Mouse (Mus musculus) liver, adult 2 months (tissue): ENCODE measurements at regions not wholly inside any gene's neighbourhood (a gene's known extent, or its start where the extent isn't known, plus 50 kb on each side); places are given as distances from the start of the nearest gene placed in this dataset.

Experiments used
- CTCF ChIP-seq: fragments of 200-500 bp; IDR thresholded peaks from 2 replicates; pipeline ENCODE4 v1.5.1; 2011; ENCODE audit warnings: low read depth, low read length, control low read depth
- POLR2A ChIP-seq: fragments of 200-500 bp; IDR thresholded peaks from 2 replicates; pipeline ENCODE4 v1.6.1; 2011; ENCODE audit warnings: low read length, control low read depth; ENCODE audit not compliant: insufficient read depth; ENCODE audit errors: extremely low read depth

DNA sequence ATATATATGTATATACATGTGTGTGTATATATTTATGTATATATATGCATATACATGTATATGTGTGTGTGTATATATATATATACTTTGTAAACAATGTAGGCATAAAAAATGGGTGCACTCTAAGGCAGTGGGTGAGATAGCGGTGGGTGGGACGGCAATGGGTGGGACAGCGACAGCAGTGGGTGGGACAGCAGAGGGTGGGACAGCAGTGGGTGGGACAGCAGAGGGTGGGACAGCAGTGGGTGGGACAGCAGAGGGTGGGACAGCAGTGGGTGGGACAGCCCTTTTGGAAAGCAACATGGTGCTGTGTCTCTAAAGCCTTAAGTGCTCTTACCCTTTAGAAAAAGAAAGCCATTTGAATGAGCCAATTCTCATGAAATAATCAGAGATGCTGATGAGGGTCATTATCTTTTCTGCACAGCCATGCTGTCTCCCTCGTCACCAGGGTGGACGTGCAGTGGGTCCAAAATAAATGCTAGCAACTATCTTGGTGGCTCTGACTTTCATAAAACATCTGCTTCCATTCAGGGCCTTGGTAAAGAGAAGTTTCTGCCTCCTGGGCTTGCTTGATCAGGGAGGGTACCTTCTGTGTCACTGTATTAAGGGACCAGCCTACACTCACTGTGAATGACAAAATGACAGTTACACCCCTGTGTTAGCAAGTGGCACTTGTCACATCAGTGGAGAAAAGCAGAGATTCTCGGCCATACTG is 119.3 kb upstream of the Slc44a1 start:
- TF ChIP-seq CTCF (no peak), POLR2A (no peak)
